Mouse (Mus musculus) kidney, adult 2 months (tissue): ENCODE results near the gene Ap3s2. TPM values are rescaled to one million over a fixed set of nuclear protein-coding genes. Genes with fewer than 3 reads are reported as not detected.

Source experiments
- DNase-seq: peaks from one replicate; pipeline ENCODE4 v3.0.0; 2021
- H3K27ac ChIP-seq: fragments of 200-500 bp; 2 replicates; pipeline ENCODE4 v1.5.1; 2012; ENCODE audit warnings: low read depth, low read length, control low read depth, inconsistent platforms; ENCODE audit not compliant: insufficient read depth
- H3K27me3 ChIP-seq: fragments of 200-500 bp; replicated peaks from 2 replicates; pipeline ENCODE4 v1.6.1; 2012; ENCODE audit warnings: mild to moderate bottlenecking, moderate library complexity, low read length, inconsistent platforms; ENCODE audit not compliant: control insufficient read depth, insufficient read depth
- H3K36me3 ChIP-seq: fragments of 200-500 bp; 2 replicates; pipeline ENCODE4 v1.6.1; 2012; ENCODE audit warnings: mild to moderate bottlenecking, moderate library complexity, low read length, inconsistent platforms; ENCODE audit not compliant: control insufficient read depth, insufficient read depth
- H3K4me1 ChIP-seq: fragments of 200-500 bp; 2 replicates; pipeline ENCODE4 v1.6.1; 2011; ENCODE audit warnings: low read length; ENCODE audit not compliant: control insufficient read depth, insufficient read depth
- H3K4me3 ChIP-seq: fragments of 200-500 bp; 2 replicates; pipeline ENCODE4 v1.5.1; 2011; ENCODE audit warnings: mild to moderate bottlenecking, low read depth, low read length, control low read depth; ENCODE audit not compliant: insufficient read depth
- CTCF ChIP-seq: fragments of 200-500 bp; conservative IDR thresholded peaks from 2 replicates; pipeline ENCODE4 v1.5.1; 2011; ENCODE audit warnings: low read depth, mild to moderate bottlenecking, control low read depth, low read length, moderate library complexity, mixed read lengths; ENCODE audit not compliant: insufficient read depth, insufficient read length
- POLR2A ChIP-seq: fragments of 200-500 bp; IDR thresholded peaks from one replicate; pipeline ENCODE4 v1.6.1; 2011; ENCODE audit warnings: low read depth, low read length, control low read depth
- WGBS: fragments of 180-500 bp; shearing (Covaris S2); methylation state at CpG from one replicate; pipeline ENCODE4 v1.1.7; 2018; 5-methylcytosine and 5-hydroxymethylcytosine counted together
- polyA plus RNA-seq: library from polyadenylated mRNA; depleted of rRNA; stranded (reverse); fragments of >200 nt; gene quantifications from 2 replicates; pipeline ENCODE4 v1.2.3, GENCODE M21; 2012

Gene Ap3s2
- polyA plus RNA-seq, 1 experiment, result 18.0 TPM

DNA sequence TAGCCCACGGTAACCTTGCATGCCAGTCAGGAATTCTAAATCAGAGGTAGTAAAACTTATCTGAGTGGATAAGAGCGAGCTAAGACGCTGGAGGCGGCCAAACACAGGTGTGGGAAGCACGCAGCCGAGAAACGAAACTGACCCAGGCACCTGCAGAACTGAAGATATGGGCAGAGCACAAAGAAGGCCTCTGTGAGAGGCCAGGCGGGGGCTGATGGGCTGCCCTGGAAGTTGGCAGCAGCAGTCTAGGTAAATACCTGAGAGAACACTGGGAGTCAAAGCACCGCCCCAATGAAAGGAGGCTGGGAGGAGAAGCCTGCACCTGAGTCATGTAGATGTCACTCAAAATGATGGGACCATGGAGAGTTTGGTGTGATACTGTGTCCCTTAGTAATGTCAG lies 31.8 kb downstream of the Ap3s2 start:
- Histone ChIP-seq H3K36me3 (no peaks in the 10 kb centered on the region), H3K4me1 (peaks cover 13% of the 10 kb centered on the region), H3K27me3 (no peaks in the 10 kb centered on the region), H3K4me3 (no peak overlapping the region), H3K27ac (no peak overlapping the region)
- 76% methylated on average over 9 of the region's 9 CpGs for WGBS
- no peak for TF ChIP-seq POLR2A
- no peak for TF ChIP-seq CTCF
- DNase-seq, result no peak

GRCm38 (mm10) chr7:79883613-79884334 lies 36.7 kb downstream of the Ap3s2 start:
- TF ChIP-seq CTCF (no peak), POLR2A (no peak)
- 64% methylated on average over 7 of the region's 7 CpGs for WGBS
- peak; percentile 72 for DNase-seq
- Histone ChIP-seq H3K4me3 (no peak overlapping the region), H3K36me3 (no peaks in the 10 kb centered on the region), H3K27me3 (no peaks in the 10 kb centered on the region), H3K27ac (peak overlapping the region; percentile 65), H3K4me1 (peaks cover 11% of the 10 kb centered on the region)

GRCm38 (mm10) chr7:79881901-79882300 lies 38.5 kb downstream of the Ap3s2 start:
- no peaks in the 10 kb centered on the region for H3K27me3 ChIP-seq
- H3K27ac ChIP-seq, result no peak overlapping the region
- peak; percentile 20 for DNase-seq
- peaks cover 6% of the 10 kb centered on the region; the same call in 1 of the 2 replicates for H3K4me1 ChIP-seq
- WGBS, result 78% methylated on average over 6 of the region's 6 CpGs
- TF ChIP-seq POLR2A (no peak), CTCF (no peak)
- H3K4me3 ChIP-seq, result no peak overlapping the region
- no peaks in the 10 kb centered on the region for H3K36me3 ChIP-seq

DNA sequence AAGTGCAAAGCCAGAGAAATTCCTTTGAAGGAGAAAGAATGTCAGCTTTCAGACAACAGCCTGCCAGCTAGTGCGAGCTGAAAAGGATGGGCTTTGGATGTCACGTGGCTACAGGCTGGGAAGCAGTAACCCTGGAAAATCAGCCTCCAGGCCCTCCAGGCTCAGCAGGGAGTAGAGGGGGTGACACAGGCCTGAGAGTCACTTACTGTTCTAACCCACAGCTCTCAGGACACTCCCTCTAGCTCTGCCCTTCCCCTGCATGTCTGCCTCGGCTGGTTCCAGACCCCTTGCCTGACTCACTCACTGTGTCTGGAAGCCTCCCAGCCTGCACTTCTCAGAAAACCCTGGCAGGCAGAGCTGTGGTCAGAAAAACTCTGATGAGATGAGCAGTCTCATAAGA lies 39.5 kb downstream of the Ap3s2 start:
- peak; percentile 8 for DNase-seq
- no peak overlapping the region for H3K27ac ChIP-seq
- no peaks in the 10 kb centered on the region for H3K36me3 ChIP-seq
- H3K27me3 ChIP-seq, result no peaks in the 10 kb centered on the region
- TF ChIP-seq POLR2A (no peak), CTCF (no peak)
- no peak overlapping the region for H3K4me3 ChIP-seq
- WGBS, result 24% methylated on average over 3 of the region's 3 CpGs
- H3K4me1 ChIP-seq, result peaks cover 6% of the 10 kb centered on the region; the same call in 1 of the 2 replicates

DNA sequence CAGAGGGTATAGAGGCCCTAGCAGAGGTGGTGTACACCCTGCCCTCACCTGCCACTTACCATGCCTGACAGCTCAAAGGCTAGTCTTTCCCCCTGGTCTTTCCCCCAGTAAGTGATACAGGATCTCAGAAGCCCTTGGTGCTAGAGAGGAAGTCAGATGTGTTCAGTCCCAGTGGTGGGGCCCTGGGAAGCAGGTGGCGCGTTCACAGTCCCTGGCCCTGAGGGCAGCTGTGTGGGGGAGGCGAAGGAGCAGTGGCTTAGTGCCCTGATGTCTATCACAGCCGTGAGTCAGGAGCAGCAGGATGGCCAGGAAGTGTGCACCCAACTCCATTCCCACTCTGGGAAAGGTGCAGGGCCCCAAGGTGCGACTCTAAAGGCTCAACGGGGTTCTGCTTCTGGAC lies 40.4 kb downstream of the Ap3s2 start:
- TF ChIP-seq POLR2A (no peak), CTCF (no peak)
- Histone ChIP-seq H3K4me1 (peaks cover 6% of the 10 kb centered on the region; the same call in 1 of the 2 replicates), H3K27me3 (no peaks in the 10 kb centered on the region), H3K36me3 (no peaks in the 10 kb centered on the region), H3K27ac (no peak overlapping the region), H3K4me3 (no peak overlapping the region)
- no peak for DNase-seq
- WGBS, result 70% methylated on average over 6 of the region's 6 CpGs

DNA sequence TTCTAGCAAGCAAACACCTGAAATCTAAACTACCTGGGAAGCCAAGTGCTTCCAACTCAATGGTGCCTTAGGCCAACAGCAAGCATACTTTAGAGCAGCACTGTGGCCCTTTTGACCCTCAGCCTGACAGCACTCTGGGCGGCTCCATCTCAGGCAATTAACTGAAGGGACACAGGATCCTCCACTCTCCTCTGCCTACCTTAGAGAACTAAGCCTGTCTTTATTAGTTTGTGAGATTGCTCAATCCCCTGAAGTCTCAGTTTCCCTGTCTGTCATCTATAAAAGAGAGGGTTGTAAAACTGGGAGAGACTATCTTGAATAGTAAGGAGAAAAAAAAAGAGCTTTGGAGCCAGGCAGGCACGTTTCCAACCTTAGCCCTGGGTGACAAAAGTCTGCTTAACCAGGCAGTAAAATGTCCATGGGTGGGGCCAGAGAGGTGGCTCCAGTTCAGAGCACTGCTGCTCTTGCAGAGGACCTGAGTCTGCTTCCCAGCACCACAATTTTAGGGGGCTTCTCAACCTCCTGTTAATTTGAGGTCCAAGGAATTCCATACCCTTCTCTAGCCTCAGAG lies 41.9 kb downstream of the Ap3s2 start:
- Histone ChIP-seq H3K4me3 (no peak overlapping the region), H3K4me1 (peaks cover 6% of the 10 kb centered on the region; the same call in 1 of the 2 replicates), H3K36me3 (no peaks in the 10 kb centered on the region), H3K27me3 (no peaks in the 10 kb centered on the region), H3K27ac (no peak overlapping the region)
- no peak for TF ChIP-seq POLR2A
- TF ChIP-seq CTCF, result no peak
- 42% methylated on average over 2 of the region's 2 CpGs for WGBS
- peak; percentile 49 for DNase-seq

GRCm38 (mm10) chr7:79873407-79873806 lies 47.0 kb downstream of the Ap3s2 start:
- Histone ChIP-seq H3K4me1 (no peaks in the 10 kb centered on the region; the same call in 1 of the 2 replicates), H3K4me3 (no peak overlapping the region), H3K27me3 (no peaks in the 10 kb centered on the region), H3K36me3 (no peaks in the 10 kb centered on the region), H3K27ac (no peak overlapping the region)
- TF ChIP-seq POLR2A (no peak), CTCF (no peak)
- WGBS, result 88% methylated on average over 6 of the region's 6 CpGs
- no peak for DNase-seq
